Mouse (Mus musculus): Measurements from ENCODE around the gene Fam50a.

GRCm38 (mm10) chrX:74329215-74329671, 16.4 kb downstream of the Fam50a start:
- TF ChIP-seq POLR2A (IDR thresholded peaks at IDR 0.05; ENCODE audit: insufficient read depth, low read depth, low read length) (no peak), CTCF (IDR thresholded peaks at IDR 0.05; ENCODE audit: insufficient read depth, low read depth, low read length) (no peak)
